Mouse (Mus musculus) ES-E14 (cell line): ENCODE results near the gene Dync1i2. TPM values are rescaled to one million over a fixed set of nuclear protein-coding genes. Genes with fewer than 3 reads are reported as not detected.

Experiments used
- DNase-seq: peaks from one replicate; pipeline ENCODE4 v3.0.0-alpha.2; 2013; ENCODE audit warnings: low read depth, low spot score
- H3K27ac ChIP-seq: 2 replicates; pipeline ENCODE4 v1.5.1; 2012; ENCODE audit warnings: low read depth, mild to moderate bottlenecking, low read length, moderate library complexity, mixed read lengths; ENCODE audit not compliant: poor library complexity, insufficient read depth, severe bottlenecking
- H3K36me3 ChIP-seq: 2 replicates; pipeline ENCODE4 v1.6.1; 2012; ENCODE audit warnings: mild to moderate bottlenecking, low read length, moderate library complexity, mixed read lengths; ENCODE audit not compliant: control insufficient read depth, poor library complexity, insufficient read depth, severe bottlenecking
- H3K4me1 ChIP-seq, 2 experiments: fragments of 150-350 bp in 1 of 2; sonication (generic) in 1 of 2; 2 replicates each; pipeline ENCODE4 v1.6.1; 2012; ENCODE audit warnings: low read length in 2 of 2, mild to moderate bottlenecking in 1 of 2, mixed read lengths in 1 of 2; ENCODE audit not compliant: control insufficient read depth in 2 of 2, insufficient read depth in 2 of 2, poor library complexity in 1 of 2
- H3K4me3 ChIP-seq, 2 experiments: fragments of 150-350 bp in 1 of 2; sonication (generic) in 1 of 2; 2 replicates each; pipeline ENCODE4 v1.5.1; 2012; ENCODE audit warnings: low read length in 2 of 2, low read depth in 1 of 2, mild to moderate bottlenecking in 1 of 2, mixed read lengths in 1 of 2; ENCODE audit not compliant: insufficient read depth in 1 of 2, poor library complexity in 1 of 2, severe bottlenecking in 1 of 2
- H3K9ac ChIP-seq: 2 replicates; pipeline ENCODE4 v1.6.1; 2012; ENCODE audit warnings: low read depth, mild to moderate bottlenecking, low read length, mixed read lengths; ENCODE audit not compliant: poor library complexity, insufficient read depth, severe bottlenecking
- H3K9me3 ChIP-seq: fragments of 150-350 bp; sonication (generic); 2 replicates; pipeline ENCODE4 v1.6.1; 2012; ENCODE audit warnings: low read depth, mild to moderate bottlenecking, low read length; ENCODE audit not compliant: control insufficient read depth, insufficient read depth
- CHD2 ChIP-seq: IDR thresholded peaks from 2 replicates; pipeline ENCODE4 v1.6.1; 2014; ENCODE audit warnings: mild to moderate bottlenecking, low read depth, low read length, inconsistent platforms
- HCFC1 ChIP-seq: IDR thresholded peaks from 2 replicates; pipeline ENCODE4 v1.6.1; 2012; ENCODE audit warnings: low read length, inconsistent platforms, borderline replicate concordance; ENCODE audit not compliant: insufficient read depth
- MAFK ChIP-seq: IDR thresholded peaks from 2 replicates; pipeline ENCODE4 v1.6.1; 2014; ENCODE audit warnings: mild to moderate bottlenecking, low read depth, low read length, inconsistent platforms; ENCODE audit not compliant: insufficient read depth
- ZC3H11A ChIP-seq: IDR thresholded peaks from 2 replicates; pipeline ENCODE4 v1.6.1; 2012; ENCODE audit warnings: low read depth, mild to moderate bottlenecking, inconsistent platforms, low read length, borderline replicate concordance
- ZNF384 ChIP-seq: IDR thresholded peaks from 2 replicates; pipeline ENCODE4 v1.6.1; 2012; ENCODE audit warnings: low read depth, low read length, inconsistent platforms
- in situ Hi-C, 2 experiments: fragments of 600-800 bp; cut with MboI; formaldehyde crosslinking; loops; one replicate each; pipeline ENCODE4 v1.15.1; 2025; ENCODE audit warnings: low sequenced_read_pairs in 2 of 2, inconsistent platforms in 1 of 2; ENCODE audit not compliant: unreplicated experiment in 2 of 2
- total RNA-seq: library from RNA; depleted of rRNA; stranded (reverse); fragments of 300-350 nt; gene quantifications from 2 replicates; pipeline ENCODE4 v1.2.3, GENCODE M21; 2012

Dync1i2 gene
- total RNA-seq, 1 experiment, result 38.6 TPM

GRCm38 (mm10) chr2:71275734-71276133 lies 64.2 kb downstream of the Dync1i2 start:
- peaks cover 0 to 10% of the 10 kb centered on the region in 2 experiments; a peak in 1 of 4 replicates for H3K4me1 ChIP-seq
- DNase-seq, result no peak
- H3K36me3 ChIP-seq, result peaks cover 8% of the 10 kb centered on the region; the same call in 1 of the 2 replicates
- H3K9ac ChIP-seq, result no peak overlapping the region
- TF ChIP-seq MAFK, result 0 out of 2 replicates have a peak, but pooled peaks have one; percentile 16
- TF ChIP-seq CHD2, result no peak
- no peak for TF ChIP-seq ZNF384
- no peak for TF ChIP-seq ZC3H11A
- no peak overlapping the region for H3K27ac ChIP-seq
- H3K9me3 ChIP-seq, result no peaks in the 10 kb centered on the region
- in situ Hi-C loops, result no loop called here
- no peak overlapping the region for H3K4me3 ChIP-seq

- no peaks in the 10 kb centered on the region for H3K9me3 ChIP-seq
- TF ChIP-seq HCFC1 (no peak), MAFK (0 out of 2 replicates have a peak, but pooled peaks have one; percentile 38)
- peaks cover 12% of the 10 kb centered on the region; the same call in 1 of the 2 replicates for H3K36me3 ChIP-seq
- in situ Hi-C loops, result no loop called here
- no peak overlapping the region for H3K27ac ChIP-seq
- peaks cover 0 to 10% of the 10 kb centered on the region in 2 experiments; a peak in 1 of 4 replicates for H3K4me1 ChIP-seq
- H3K4me3 ChIP-seq, result peak overlapping the region in 1 of 2 experiments; percentile 8; a peak in 2 of 4 replicates
- peak overlapping the region; percentile 45; the same call in 1 of the 2 replicates for H3K9ac ChIP-seq
- no peak for DNase-seq
Observed at GRCm38 (mm10) chr2:71278791-71279775, 67.6 kb downstream of the Dync1i2 start.

- no peak overlapping the region for H3K4me3 ChIP-seq
- H3K4me1 ChIP-seq, result peaks cover 0 to 9% of the 10 kb centered on the region in 2 experiments; a peak in 1 of 4 replicates
- H3K9ac ChIP-seq, result no peak overlapping the region
- no peak for TF ChIP-seq MAFK
- no peak for TF ChIP-seq CHD2
- peaks cover 4% of the 10 kb centered on the region; the same call in 1 of the 2 replicates for H3K36me3 ChIP-seq
- DNase-seq, result no peak
- H3K27ac ChIP-seq, result no peak overlapping the region
- H3K9me3 ChIP-seq, result no peaks in the 10 kb centered on the region
- in situ Hi-C loops, result no loop called here
Observed at GRCm38 (mm10) chr2:71281981-71282380, 70.5 kb downstream of the Dync1i2 start.

GRCm38 (mm10) chr2:71290107-71290775 lies 78.7 kb downstream of the Dync1i2 start:
- in situ Hi-C loops, result no loop called here
- peaks cover 5% of the 10 kb centered on the region; the same call in 1 of the 2 replicates for H3K36me3 ChIP-seq
- no peak for TF ChIP-seq ZC3H11A
- TF ChIP-seq ZNF384, result 0 out of 2 replicates have a peak, but pooled peaks have one; percentile 72
- H3K4me1 ChIP-seq, result no peaks in the 10 kb centered on the region; a peak in 1 of 4 replicates
- DNase-seq, result no peak
- H3K9me3 ChIP-seq, result no peaks in the 10 kb centered on the region
- H3K4me3 ChIP-seq, result no peak overlapping the region
- H3K27ac ChIP-seq, result no peak overlapping the region
- no peak overlapping the region for H3K9ac ChIP-seq
